Mouse (Mus musculus) R1 (cell line): ENCODE data around the gene Tbrg1.

Experiments used
- DNase-seq: peaks from one replicate; pipeline ENCODE4 v3.0.0-alpha.2; 2018; ENCODE audit warnings: low read depth, low spot score

Gene Tbrg1

GRCm38 (mm10) chr9:37632305-37632704 lies 24.8 kb downstream of the Tbrg1 start:
- DNase-seq = no peak

- no peak for DNase-seq
These were observed 27.2 kb downstream of the Tbrg1 start for GRCm38 (mm10) chr9:37629941-37630340.

- DNase-seq = peak; percentile 94
These were observed 28.5 kb downstream of the Tbrg1 start for GRCm38 (mm10) chr9:37628581-37628980.

- peak; percentile 65 for DNase-seq
These were observed 29.8 kb downstream of the Tbrg1 start for GRCm38 (mm10) chr9:37627263-37627662.

GRCm38 (mm10) chr9:37626103-37626567 lies 31.0 kb downstream of the Tbrg1 start:
- no peak for DNase-seq

GRCm38 (mm10) chr9:37625641-37626040 lies 31.5 kb downstream of the Tbrg1 start:
- DNase-seq = peak; percentile 23

GRCm38 (mm10) chr9:37625129-37625528 lies 32.0 kb downstream of the Tbrg1 start:
- no peak for DNase-seq

GRCm38 (mm10) chr9:37624502-37624901 lies 32.6 kb downstream of the Tbrg1 start:
- no peak for DNase-seq

- no peak for DNase-seq
These were observed 33.1 kb downstream of the Tbrg1 start for GRCm38 (mm10) chr9:37623981-37624380.

- DNase-seq = no peak
These were observed 35.8 kb downstream of the Tbrg1 start for GRCm38 (mm10) chr9:37621290-37621689.

GRCm38 (mm10) chr9:37616770-37617169 lies 40.3 kb downstream of the Tbrg1 start:
- DNase-seq = peak; percentile 46

- DNase-seq = no peak
These were observed 41.9 kb downstream of the Tbrg1 start for GRCm38 (mm10) chr9:37615220-37615619.

GRCm38 (mm10) chr9:37614316-37614715 lies 42.8 kb downstream of the Tbrg1 start:
- DNase-seq = no peak

- no peak for DNase-seq
These were observed 43.2 kb downstream of the Tbrg1 start for GRCm38 (mm10) chr9:37613911-37614280.

GRCm38 (mm10) chr9:37613182-37613910 lies 43.8 kb downstream of the Tbrg1 start, which contains the start of gene Spa17:
Spa17 (minus strand) TSS chr9:37613722.
- peak; percentile 95 for DNase-seq

- DNase-seq = no peak
These were observed 47.6 kb downstream of the Tbrg1 start for GRCm38 (mm10) chr9:37609558-37609957.

GRCm38 (mm10) chr9:37605089-37605488 lies 52.0 kb downstream of the Tbrg1 start:
- no peak for DNase-seq

GRCm38 (mm10) chr9:37600538-37601205 lies 56.4 kb downstream of the Tbrg1 start:
- DNase-seq = no peak
